Mouse (Mus musculus) right cerebral cortex, postnatal 4 days (tissue): ENCODE results near the gene Fkbp10.

Experiments
- DNase-seq: peaks from one replicate; pipeline ENCODE4 v3.0.0-alpha.2; 2022

The Fkbp10 gene

GRCm38 (mm10) chr11:100472935-100473295 is 57.4 kb downstream of the Fkbp10 start:
- DNase-seq, result no peak
